Mouse (Mus musculus) bone marrow, adult 2 months (tissue): Measurements from ENCODE around the gene Tmem88b. TPM values are rescaled to one million over a fixed set of nuclear protein-coding genes. Genes with fewer than 3 reads are reported as not detected.

Experiments used
- H3K27ac ChIP-seq: fragments of 200-500 bp; 2 replicates; pipeline ENCODE4 v1.5.1; 2012; ENCODE audit warnings: low read depth, mild to moderate bottlenecking, control low read depth, inconsistent platforms, low read length; ENCODE audit not compliant: control insufficient read depth, poor library complexity, insufficient read depth
- H3K4me1 ChIP-seq: fragments of 200-500 bp; 2 replicates; pipeline ENCODE4 v1.6.1; 2011; ENCODE audit warnings: low read length; ENCODE audit not compliant: control insufficient read depth, insufficient read depth
- H3K4me3 ChIP-seq: fragments of 200-500 bp; replicated peaks from 2 replicates; pipeline ENCODE3; 2011; ENCODE audit warnings: mild to moderate bottlenecking, low read depth, low read length, control low read depth; ENCODE audit not compliant: control insufficient read depth
- CTCF ChIP-seq: fragments of 200-500 bp; IDR thresholded peaks from 2 replicates; pipeline ENCODE4 v1.5.1; 2011; ENCODE audit warnings: low read length, control low read depth; ENCODE audit not compliant: control insufficient read depth, insufficient read depth
- POLR2A ChIP-seq: fragments of 200-500 bp; IDR thresholded peaks from 2 replicates; pipeline ENCODE4 v1.6.1; 2011; ENCODE audit warnings: low read depth, mild to moderate bottlenecking, control low read depth, low read length, borderline replicate concordance; ENCODE audit not compliant: control insufficient read depth
- WGBS: fragments of 180-500 bp; shearing (Covaris S2); methylation state at CpG from one replicate; pipeline ENCODE4 v1.1.7; 2018; 5-methylcytosine and 5-hydroxymethylcytosine counted together
- polyA plus RNA-seq: library from polyadenylated mRNA; stranded (reverse); fragments of >200 nt; gene quantifications from 2 replicates; pipeline ENCODE4 v1.2.4, GENCODE M21; 2011; ENCODE audit warnings: low replicate concordance; ENCODE audit not compliant: missing spikeins, insufficient read depth, insufficient read length

Gene Tmem88b
- polyA plus RNA-seq, 1 experiment = 1.1 TPM

- no peaks in the 10 kb centered on the region for H3K4me1 ChIP-seq
- no peak overlapping the region for H3K27ac ChIP-seq
- no peak for TF ChIP-seq CTCF
- 39% methylated on average over 16 of the region's 16 CpGs for WGBS
- peak overlapping the region; percentile 12 for H3K4me3 ChIP-seq
Measured at GRCm38 (mm10) chr4:155783486-155784080, 2.1 kb downstream of the Tmem88b start.

GRCm38 (mm10) chr4:155780895-155781294, 4.8 kb downstream of the Tmem88b start:
- no peak overlapping the region for H3K27ac ChIP-seq
- WGBS = 65% methylated on average over 6 of the region's 6 CpGs
- no peaks in the 10 kb centered on the region for H3K4me1 ChIP-seq
- TF ChIP-seq POLR2A = no peak
- no peak overlapping the region for H3K4me3 ChIP-seq

- WGBS = 87% methylated on average over 4 of the region's 4 CpGs
- Histone ChIP-seq H3K4me1 (peaks cover under 1% of the 10 kb centered on the region), H3K4me3 (no peak overlapping the region), H3K27ac (no peak overlapping the region)
- TF ChIP-seq CTCF (no peak), POLR2A (no peak)
Measured at GRCm38 (mm10) chr4:155779498-155779897, 6.2 kb downstream of the Tmem88b start.

- 68% methylated on average over 2 of the region's 2 CpGs for WGBS
- H3K4me3 ChIP-seq = no peak overlapping the region
- TF ChIP-seq POLR2A (no peak), CTCF (no peak)
- H3K27ac ChIP-seq = no peak overlapping the region
- peaks cover 4% of the 10 kb centered on the region for H3K4me1 ChIP-seq
Measured at GRCm38 (mm10) chr4:155777816-155778215, 7.9 kb downstream of the Tmem88b start.

GRCm38 (mm10) chr4:155776704-155777335, 8.9 kb downstream of the Tmem88b start:
- TF ChIP-seq CTCF = no peak
- TF ChIP-seq POLR2A = no peak
- peaks cover 4% of the 10 kb centered on the region for H3K4me1 ChIP-seq
- 38% methylated on average over 2 of the region's 2 CpGs for WGBS
- H3K4me3 ChIP-seq = no peak overlapping the region
- H3K27ac ChIP-seq = no peak overlapping the region

GRCm38 (mm10) chr4:155775855-155776254, 9.8 kb downstream of the Tmem88b start:
- 72% methylated on average over 3 of the region's 3 CpGs for WGBS
- no peak overlapping the region for H3K27ac ChIP-seq
- no peak overlapping the region for H3K4me3 ChIP-seq
- TF ChIP-seq POLR2A = no peak
- TF ChIP-seq CTCF = no peak
- peaks cover 4% of the 10 kb centered on the region for H3K4me1 ChIP-seq

GRCm38 (mm10) chr4:155774971-155775740, 10.5 kb downstream of the Tmem88b start:
- no peak overlapping the region for H3K4me3 ChIP-seq
- no peak overlapping the region for H3K27ac ChIP-seq
- peaks cover 6% of the 10 kb centered on the region for H3K4me1 ChIP-seq
- WGBS = 17% methylated on average over 9 of the region's 9 CpGs
- TF ChIP-seq CTCF = no peak
- no peak for TF ChIP-seq POLR2A

- WGBS = 1% methylated on average over 35 of the region's 35 CpGs
- H3K4me3 ChIP-seq = peak within 1 kb of the TSS; percentile 40
- peaks cover 6% of the 10 kb centered on the region for H3K4me1 ChIP-seq
- no peak for TF ChIP-seq CTCF
- TF ChIP-seq POLR2A = peak; percentile 29; the same call in 1 of the 2 replicates
- H3K27ac ChIP-seq = no peak within 1 kb of the TSS
Measured at GRCm38 (mm10) chr4:155774280-155774754, 11.4 kb downstream of the Tmem88b start, which contains the start of gene Vwa1. Vwa1 (minus strand) TSS chr4:155774698.
